Mouse (Mus musculus) heart, postnatal 10 days (tissue): ENCODE data around the gene Lrp1. TPM values are rescaled to one million over a fixed set of nuclear protein-coding genes. Genes with fewer than 3 reads are reported as not detected.
A peak's percentile ranks its signal among the peaks of the same experiment; 100 is the strongest.

Experiments used
- DNase-seq, 2 experiments: peaks; one replicate each; pipeline ENCODE4 v3.0.0; 2021
- intact Hi-C: fragments of 180-260 bp; cut with DNase I; formaldehyde crosslinking; loops from one replicate; pipeline ENCODE4 v1.15.1; 2025
- total RNA-seq, 2 experiments: library from RNA; stranded (reverse); gene quantifications; 2 replicates each; pipeline ENCODE4 v1.2.3; 2021

Gene Lrp1
- total RNA-seq, 2 experiments from 2014 or later = 95.8 to 96.3 TPM

GRCm38 (mm10) chr10:127570384-127570783 lies 50.6 kb downstream of the Lrp1 start:
- intact Hi-C loops = no loop called here
- DNase-seq = no peak

DNA sequence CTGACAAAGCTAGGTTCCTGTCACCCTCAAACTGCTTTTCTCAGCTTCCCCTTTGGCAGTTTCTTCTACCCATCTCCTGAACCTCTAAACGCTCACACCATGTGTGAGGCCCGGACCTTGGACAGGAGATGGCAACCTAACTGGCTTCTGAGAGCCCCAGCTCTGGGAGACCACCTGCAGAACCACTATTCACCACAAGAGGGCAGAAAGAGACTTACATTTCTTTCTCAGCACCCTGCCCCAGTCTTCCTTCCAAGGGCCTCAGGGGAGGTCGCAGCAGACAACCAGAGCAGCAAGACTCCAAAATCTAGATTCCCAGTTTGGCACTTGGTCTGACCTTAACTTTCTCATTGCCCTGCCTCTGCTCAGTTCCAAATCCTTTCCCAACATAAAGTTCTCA lies 51.5 kb downstream of the Lrp1 start:
- DNase-seq = peak; percentile 84 to 91
- intact Hi-C loops = loop anchor here (1.0 to 10.0 kb wide), 4 partner anchors 53 to 365 kb away; no protein-coding TSS in a partner anchor

GRCm38 (mm10) chr10:127566553-127567326 lies 54.2 kb downstream of the Lrp1 start:
- DNase-seq = no peak
- intact Hi-C loops = loop anchor here (5.0 to 10.0 kb wide), 3 partner anchors 71 to 368 kb away; no protein-coding TSS in a partner anchor

DNA sequence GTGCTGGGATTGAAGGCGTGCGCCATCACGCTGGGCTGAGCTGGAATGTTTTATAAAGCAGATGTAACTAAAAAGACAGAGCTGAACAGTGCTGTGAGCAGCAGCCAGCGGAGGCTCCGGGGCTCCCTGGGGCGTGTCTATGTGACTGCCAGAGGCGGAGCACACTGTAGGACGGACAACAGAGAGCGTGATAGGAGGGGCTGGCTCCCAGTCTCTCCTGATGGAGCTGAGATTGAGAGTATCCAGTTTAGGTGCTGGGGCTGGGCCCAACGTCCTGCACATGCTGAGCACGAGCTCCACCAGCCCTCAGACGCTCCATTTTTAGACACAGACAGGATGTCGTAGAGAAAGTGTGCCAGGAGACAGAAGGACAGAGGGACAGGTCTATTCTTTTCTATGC lies 56.6 kb downstream of the Lrp1 start:
- peak; percentile 51 to 58 for DNase-seq
- intact Hi-C loops = loop anchor here (10.0 kb wide), 1 partner anchor 370 kb away; no protein-coding TSS in a partner anchor

DNA sequence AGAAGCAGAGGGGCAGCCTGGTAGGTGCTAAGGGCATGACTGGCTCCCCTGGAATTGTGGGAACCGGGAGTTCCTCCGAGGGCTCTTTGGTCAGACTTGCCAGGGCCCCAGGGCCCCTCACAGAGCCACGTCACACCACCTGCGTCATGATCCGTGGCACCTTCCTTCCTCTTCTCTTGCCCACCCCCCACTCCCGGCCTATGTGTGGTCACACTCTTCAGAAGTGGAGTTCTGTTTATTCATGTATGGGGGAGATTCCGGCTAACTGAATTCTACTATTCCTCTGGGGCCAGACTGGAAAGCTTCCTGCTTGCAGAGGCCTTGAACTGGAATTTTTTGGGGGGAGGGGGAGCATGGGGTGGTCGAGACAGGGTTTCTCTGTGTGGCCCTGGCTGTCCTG lies 57.1 kb downstream of the Lrp1 start:
- no peak for DNase-seq
- intact Hi-C loops = loop anchor here (10.0 kb wide), 1 partner anchor 371 kb away; no protein-coding TSS in a partner anchor

- intact Hi-C loops = loop anchor here (10.0 kb wide), 1 partner anchor 374 kb away; no protein-coding TSS in a partner anchor
- no peak for DNase-seq
Observed at GRCm38 (mm10) chr10:127561145-127561544, 59.8 kb downstream of the Lrp1 start.

DNA sequence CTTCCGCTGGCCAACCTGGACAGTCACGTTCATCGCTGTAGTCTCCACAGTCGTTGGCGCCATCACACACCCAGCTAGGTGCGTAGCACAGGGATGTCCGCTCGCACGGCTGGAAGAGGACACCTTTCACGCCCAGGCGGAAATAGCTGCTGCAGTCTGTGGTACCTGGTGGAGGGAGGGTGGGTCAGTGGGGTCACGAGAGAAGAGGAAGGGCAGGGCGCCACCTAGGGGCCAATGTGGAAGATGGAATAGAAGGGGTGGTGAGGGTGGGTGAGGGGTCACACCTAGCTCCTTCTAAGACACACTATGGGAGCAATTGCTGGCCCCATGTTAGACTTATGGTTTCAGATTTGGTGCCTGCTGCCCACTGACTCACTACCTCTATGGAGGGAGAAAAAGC lies 63.6 kb downstream of the Lrp1 start:
- no peak for DNase-seq
- intact Hi-C loops = no loop called here

- peak in 1 of 2 experiments; percentile 45 for DNase-seq
- intact Hi-C loops = no loop called here
Observed at GRCm38 (mm10) chr10:127555703-127556102, 65.2 kb downstream of the Lrp1 start.

GRCm38 (mm10) chr10:127549892-127550291 lies 71.1 kb downstream of the Lrp1 start:
- DNase-seq = no peak
- intact Hi-C loops = no loop called here

- intact Hi-C loops = no loop called here
- DNase-seq = no peak
Observed at GRCm38 (mm10) chr10:127548236-127548635, 72.7 kb downstream of the Lrp1 start.

DNA sequence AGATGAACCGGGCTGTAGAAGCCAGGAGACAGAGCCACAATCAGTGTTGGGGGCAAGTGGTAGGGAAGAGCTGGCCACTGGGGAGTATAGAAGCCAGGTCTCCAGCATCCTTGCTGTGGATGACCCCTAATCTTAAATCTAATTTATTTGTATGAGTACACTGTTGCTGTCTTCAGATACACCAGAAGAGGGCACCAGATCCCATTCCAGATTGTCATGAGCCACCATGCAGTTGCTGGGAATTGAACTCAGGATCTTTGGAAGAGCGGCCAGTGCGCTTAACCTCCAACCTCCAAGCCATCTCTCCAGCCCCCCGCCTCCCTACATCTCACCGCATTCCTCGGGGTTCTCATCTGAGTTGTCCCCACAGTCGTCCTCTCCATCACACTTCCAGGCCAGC lies 74.4 kb downstream of the Lrp1 start:
- no peak for DNase-seq
- intact Hi-C loops = no loop called here

DNA sequence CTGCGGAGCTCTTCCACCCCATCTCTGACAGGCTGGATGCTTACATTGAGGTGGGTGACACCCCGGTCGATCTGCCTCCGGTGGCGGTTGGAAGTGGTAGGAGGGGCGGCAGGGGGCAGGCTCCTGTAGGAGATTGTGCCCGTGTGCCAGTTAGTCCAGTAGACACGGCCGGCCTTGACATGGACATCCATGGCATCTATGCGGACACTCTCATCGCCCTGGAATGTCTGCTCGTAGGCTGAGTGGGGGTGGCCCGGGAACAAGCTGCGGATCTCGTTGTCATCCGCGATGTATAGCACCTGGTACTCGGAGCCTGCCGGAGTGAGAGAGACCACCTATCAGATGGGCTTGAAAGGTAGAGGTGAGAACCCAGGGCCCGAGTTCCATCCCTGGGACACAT lies 76.6 kb downstream of the Lrp1 start:
- no peak for DNase-seq
- intact Hi-C loops = no loop called here

DNA sequence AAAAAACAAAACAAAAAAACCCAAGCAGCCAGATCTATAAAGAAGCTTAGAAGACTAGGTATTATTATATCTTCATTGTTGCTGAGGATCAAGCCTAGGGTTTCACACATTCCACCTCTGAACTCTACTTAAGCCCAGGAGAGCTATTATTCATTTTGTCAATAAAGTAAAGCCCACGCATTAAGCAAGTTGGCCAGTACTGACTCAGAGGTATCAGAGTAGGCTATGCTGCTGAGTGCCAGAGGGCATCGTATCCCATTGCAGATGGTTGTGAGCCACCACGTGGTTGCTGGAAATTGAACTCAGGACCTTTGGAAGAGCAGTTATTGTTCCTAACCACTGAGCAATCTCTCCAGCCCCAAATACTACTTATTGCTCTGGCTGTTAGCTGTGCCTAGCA lies 77.0 kb downstream of the Lrp1 start:
- intact Hi-C loops = no loop called here
- DNase-seq = no peak

GRCm38 (mm10) chr10:127542720-127543119 lies 78.2 kb downstream of the Lrp1 start:
- DNase-seq = no peak
- intact Hi-C loops = no loop called here

- intact Hi-C loops = no loop called here
- peak; percentile 53 to 59 for DNase-seq
Observed at GRCm38 (mm10) chr10:127542084-127542483, 78.9 kb downstream of the Lrp1 start.

GRCm38 (mm10) chr10:127541510-127541909 lies 79.4 kb downstream of the Lrp1 start:
- no peak for DNase-seq
- intact Hi-C loops = no loop called here

GRCm38 (mm10) chr10:127537854-127538583 lies 82.9 kb downstream of the Lrp1 start:
- intact Hi-C loops = loop anchor here (1.0 kb wide), 1 partner anchor 30 kb away; no protein-coding TSS in a partner anchor
- DNase-seq = peak; percentile 84 to 89

DNA sequence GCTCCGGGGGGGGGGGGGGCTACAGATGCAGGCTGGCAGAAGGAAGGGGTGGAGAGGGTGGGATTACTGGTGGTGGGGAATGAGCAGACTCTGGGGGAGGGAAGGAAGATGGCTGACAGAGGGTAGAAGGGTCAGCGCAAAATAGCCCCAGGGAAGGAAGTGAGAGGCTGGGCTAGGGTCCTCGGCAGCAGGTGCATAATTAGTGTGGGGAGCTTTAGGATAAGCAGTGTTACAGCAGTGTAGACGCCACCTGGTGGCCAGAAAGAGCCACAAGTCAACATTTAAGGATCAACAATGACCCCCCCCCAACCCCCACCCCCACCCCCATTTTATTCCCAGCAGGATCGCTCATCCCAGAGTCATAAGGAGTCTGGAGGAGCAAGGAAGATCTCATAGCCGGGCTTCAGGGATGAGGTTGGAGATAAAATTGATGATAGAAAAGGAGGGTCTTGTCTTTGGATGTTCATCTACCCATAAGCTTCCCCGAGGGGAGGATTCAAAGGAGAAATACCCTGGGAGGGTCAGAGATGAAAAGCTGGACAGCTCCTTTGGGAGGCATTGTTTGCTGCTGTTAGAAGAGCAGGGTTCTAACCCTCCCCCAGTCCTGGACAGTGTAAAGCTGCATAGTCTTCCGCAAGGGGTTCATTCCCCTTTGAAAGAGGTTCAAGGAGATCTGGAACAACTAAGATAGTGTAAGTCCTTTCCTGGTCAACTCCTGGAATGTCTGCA lies 84.2 kb downstream of the Lrp1 start:
- intact Hi-C loops = loop anchor here (1.0 kb wide), 1 partner anchor 23 kb away; no protein-coding TSS in a partner anchor
- DNase-seq = peak; percentile 40 to 56

GRCm38 (mm10) chr10:127534929-127535384 lies 86.0 kb downstream of the Lrp1 start:
- no peak for DNase-seq
- intact Hi-C loops = no loop called here

- intact Hi-C loops = no loop called here
- no peak for DNase-seq
Observed at GRCm38 (mm10) chr10:127534036-127534928, 86.7 kb downstream of the Lrp1 start, which contains the start of gene Nxph4. Gene Nxph4, minus strand, starts transcription at chr10:127534559.
